Mouse (Mus musculus) small intestine, adult 2 months (tissue): ENCODE data around the gene Rhebl1.

Experiments used
- CTCF ChIP-seq: fragments of 200-500 bp; IDR thresholded peaks from 2 replicates; pipeline ENCODE4 v1.5.1; 2012; ENCODE audit warnings: low read depth, mild to moderate bottlenecking, control low read depth, inconsistent platforms, low read length, moderate library complexity, mixed read lengths; ENCODE audit not compliant: insufficient replicate concordance, insufficient read length; ENCODE audit errors: extremely low read depth
- POLR2A ChIP-seq: fragments of 200-500 bp; IDR thresholded peaks from 2 replicates; pipeline ENCODE4 v1.6.1; 2012; ENCODE audit warnings: low read depth, mild to moderate bottlenecking, control low read depth, inconsistent platforms, low read length, moderate library complexity

GRCm38 (mm10) chr15:98917091-98917490 lies 22.8 kb upstream of the Rhebl1 start:
- TF ChIP-seq CTCF (no peak), POLR2A (no peak)
